Mouse (Mus musculus) urinary bladder, postnatal 36 days (tissue): Measurements from ENCODE around the gene Sptb.

Experiments
- DNase-seq, 2 experiments: peaks; one replicate each; pipeline ENCODE4 v3.0.0; 2022; ENCODE audit warnings: low spot score in 2 of 2, mixed read lengths in 1 of 2

Gene Sptb

DNA sequence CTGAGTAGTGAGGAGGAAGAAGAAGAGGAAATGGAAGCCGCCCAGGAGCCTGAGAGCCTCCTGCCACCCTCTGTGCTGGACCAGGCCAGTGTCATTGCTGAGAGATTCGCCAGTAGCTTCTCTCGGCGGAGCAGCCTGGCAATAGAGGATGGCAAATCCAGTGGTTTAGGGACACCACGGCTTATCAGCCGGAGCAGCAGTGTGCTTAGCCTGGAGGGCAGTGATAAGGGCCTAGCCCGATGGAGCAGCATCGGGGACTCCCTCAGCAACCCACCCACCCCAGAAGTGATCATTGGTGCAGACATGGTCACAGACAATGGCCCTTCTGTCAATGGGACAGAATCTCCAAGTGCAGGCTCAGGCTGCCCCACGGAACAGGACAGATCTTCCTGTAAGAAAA, 134.3 kb downstream of the Sptb start:
- DNase-seq, result no peak

DNA sequence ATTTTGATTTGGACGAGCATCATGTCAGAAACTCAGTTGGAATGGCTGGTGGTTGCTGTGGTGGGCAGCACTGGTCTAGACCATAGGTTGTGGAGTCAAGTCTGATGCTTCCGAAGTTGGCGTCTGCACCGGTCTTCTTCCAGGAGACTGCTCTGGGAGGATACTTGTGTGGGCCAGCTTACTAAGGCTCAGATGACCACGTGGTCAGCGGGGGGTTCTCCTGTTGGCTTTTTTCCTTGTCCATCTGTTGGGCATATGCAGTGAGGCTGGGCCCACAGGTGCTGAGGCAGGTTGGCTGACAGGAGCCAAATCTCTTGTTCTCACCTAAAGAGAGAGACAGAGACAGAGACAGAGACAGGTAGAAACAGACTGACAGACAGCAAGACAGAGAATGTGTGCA, 135.5 kb downstream of the Sptb start:
- no peak for DNase-seq

GRCm38 (mm10) chr12:76573381-76573780, 137.0 kb downstream of the Sptb start:
- DNase-seq, result no peak

DNA sequence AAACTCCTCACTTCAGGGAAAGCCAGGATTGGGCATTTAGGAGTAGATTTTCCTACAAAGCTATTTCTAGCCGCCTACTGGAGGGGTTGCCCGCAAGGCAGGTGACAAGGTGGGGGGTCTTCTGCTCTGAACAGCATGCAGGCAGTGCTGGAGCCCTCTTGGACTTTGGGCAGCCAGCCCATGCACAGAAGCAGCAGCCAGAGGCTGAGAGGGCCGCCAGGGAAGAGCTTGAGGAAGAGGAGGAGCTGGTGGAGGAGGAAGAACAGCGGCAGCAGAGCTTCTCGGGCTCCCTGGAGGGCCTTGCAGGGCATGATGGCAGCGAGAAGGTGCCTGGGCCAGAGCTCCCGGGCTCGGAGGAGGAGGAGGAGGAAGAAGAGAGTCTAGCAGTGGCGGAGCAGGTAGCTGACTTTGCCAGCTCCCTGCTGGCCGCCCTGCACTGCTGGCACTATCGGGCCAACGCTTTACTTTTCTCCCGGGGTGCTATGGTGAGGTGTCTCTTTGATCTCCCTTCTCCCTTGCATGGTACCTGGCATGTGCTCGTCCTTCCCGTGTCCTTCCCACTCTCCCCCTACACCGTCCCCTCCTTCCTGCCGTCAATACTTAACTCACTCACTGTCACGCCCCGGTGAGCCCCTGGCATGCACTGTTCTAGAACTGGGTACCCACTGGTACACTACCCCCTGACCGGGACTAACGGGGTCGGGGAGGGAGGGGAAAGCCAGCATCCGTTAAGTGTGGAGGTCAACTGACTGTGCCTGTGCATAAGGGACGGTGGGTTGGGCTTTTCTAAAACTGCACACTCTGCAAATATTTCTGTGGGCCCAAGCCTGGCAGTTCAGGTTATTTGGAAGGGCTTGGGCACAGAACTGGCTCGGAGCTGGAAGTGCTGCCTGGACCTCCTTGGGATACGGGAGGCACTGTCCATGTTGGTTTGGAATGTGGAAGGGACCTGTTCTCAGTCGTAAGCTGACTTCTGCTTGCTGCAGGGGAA, 137.8 kb downstream of the Sptb start:
- DNase-seq, result no peak

DNA sequence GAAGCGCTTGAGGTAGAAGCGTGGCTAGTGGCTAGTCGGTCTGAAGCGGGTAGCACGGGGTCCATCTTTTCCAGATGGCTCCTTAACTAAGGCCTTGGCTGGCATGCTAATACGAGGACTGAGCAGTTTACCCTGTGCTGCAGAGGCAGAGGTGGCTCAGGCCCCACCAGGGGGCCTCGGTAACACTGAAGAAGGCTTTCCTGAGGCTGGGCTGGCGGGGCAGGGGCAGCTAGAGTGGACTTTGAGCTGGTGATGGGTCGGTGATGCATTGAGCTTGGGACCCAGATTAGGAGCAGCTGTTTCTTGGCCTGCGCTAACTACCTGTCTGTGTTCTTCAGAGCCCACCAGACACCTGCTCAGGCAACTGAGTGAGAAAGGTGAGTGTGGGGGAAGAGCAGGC, 139.1 kb downstream of the Sptb start:
- DNase-seq, result no peak

- DNase-seq, result no peak
These were observed 140.0 kb downstream of the Sptb start for GRCm38 (mm10) chr12:76570221-76570940.

DNA sequence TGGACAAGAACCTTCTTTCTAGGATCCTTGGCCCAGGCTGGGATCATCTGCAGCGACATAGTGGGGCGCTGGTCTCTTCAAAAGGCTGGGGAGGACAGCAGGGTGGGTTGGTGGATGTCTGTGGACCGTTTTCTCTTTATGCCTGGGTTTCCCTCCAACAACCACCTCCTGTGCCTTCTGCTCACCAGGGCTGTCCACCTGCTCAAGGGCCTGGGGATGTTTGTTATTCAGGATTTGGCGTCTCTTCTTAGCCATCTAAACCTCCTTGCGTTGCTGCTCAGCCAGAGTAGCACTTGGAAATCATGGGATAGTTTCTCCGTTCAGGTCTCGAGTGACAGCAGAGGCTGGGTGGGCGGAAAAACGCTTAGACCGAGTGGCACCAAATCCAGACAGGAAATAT, 144.1 kb downstream of the Sptb start:
- no peak for DNase-seq

GRCm38 (mm10) chr12:76562196-76562595, 148.2 kb downstream of the Sptb start:
- no peak for DNase-seq

GRCm38 (mm10) chr12:76558206-76558605, 152.1 kb downstream of the Sptb start:
- DNase-seq, result peak in 1 of 2 experiments; percentile 55

DNA sequence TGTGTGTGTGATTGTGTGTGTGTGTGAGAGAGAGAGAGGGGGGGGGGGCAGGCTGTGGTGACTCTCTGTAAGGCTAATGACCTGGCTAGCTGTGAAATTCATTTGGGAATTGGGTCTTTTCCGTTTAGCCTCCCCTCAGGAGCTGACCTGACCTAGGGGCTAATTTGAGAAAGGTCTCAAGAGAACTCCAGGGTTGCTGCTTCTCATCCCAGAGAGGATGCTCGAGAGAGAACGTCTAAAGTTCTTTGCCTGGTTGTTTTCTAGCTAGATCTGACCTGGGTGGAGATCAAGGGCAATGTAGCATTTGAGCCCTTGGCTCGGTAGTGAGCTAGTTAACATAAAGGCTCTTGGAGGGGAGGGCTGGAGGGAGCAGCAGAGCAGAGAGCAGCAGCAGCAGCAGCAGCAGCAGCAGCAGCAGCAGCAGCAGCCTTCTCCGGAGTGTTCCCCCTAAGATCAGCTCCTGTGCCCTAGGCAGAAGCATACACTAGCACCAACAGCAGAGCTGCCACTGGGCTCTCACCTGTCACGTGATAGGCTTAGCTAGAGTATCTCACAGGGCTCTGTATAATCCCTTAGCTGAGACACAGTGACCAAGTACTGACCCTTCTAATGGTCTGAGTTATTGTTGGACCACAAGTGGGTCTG, 153.5 kb downstream of the Sptb start:
- no peak for DNase-seq

GRCm38 (mm10) chr12:76556187-76556586, 154.2 kb downstream of the Sptb start:
- DNase-seq, result no peak

- peak in 1 of 2 experiments; percentile 51 for DNase-seq
These were observed 155.4 kb downstream of the Sptb start for GRCm38 (mm10) chr12:76554871-76555386.

DNA sequence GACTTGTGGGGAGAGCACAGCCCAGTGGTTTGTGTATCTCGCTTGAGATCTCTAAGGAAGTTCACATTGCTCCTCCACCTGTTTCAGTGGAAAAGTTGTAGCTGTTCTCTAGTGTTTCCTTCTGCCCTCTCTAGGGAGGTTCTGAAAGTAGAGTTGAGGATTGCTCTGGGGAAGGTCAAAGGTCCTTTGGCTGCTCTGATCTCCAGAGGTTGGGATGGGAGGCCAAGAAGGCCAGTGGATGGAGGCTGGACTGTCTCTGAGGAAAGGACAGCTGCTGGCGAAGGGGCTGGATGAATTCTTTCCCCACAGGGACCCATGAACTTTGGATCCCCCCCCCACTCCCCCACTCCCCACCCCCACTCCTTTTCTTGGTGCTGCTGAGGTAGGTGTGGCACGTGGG, 156.0 kb downstream of the Sptb start:
- no peak for DNase-seq

- no peak for DNase-seq
These were observed 156.4 kb downstream of the Sptb start for GRCm38 (mm10) chr12:76553917-76554316.

DNA sequence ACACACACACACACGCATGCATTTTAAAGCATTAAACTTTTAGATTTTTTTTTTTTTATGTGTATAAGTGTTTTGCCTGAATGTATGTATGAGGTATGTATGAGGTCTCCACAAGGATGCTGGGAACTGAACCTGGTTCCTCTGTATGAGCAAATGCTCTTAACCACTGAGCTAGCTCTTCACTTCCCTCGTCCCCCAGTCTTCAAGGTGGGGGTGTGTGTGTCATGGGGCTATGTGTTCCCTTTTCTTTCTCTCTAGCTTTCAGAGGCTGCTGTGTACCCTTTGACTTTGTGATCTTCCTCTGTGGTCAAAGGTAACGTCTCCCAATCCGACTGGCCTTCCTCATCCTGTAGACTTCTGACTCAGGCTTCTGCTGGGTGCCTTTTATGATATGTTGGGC, 157.4 kb downstream of the Sptb start:
- DNase-seq, result no peak

DNA sequence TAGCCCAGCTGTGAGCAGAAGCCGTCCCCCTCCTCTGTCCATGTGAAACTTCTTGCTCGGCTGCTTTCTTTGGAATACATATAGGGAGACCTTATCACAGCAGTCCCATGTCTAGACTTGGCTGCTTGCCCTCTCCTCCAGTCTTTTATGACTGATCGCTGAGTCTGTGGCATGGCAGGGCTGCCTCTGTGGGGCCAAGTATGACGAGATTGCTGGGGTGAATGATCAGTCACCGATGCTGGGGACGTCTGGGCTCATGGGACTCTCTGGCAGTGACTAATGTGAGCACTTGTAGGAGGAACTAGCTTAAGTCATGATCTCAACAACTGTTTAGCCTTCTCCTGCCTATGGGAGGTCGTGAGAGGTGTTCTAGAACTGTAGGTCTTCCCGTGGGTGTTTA, 158.0 kb downstream of the Sptb start:
- DNase-seq, result peak; percentile 70 to 81

- DNase-seq, result no peak
These were observed 161.1 kb downstream of the Sptb start for GRCm38 (mm10) chr12:76549203-76549602.

DNA sequence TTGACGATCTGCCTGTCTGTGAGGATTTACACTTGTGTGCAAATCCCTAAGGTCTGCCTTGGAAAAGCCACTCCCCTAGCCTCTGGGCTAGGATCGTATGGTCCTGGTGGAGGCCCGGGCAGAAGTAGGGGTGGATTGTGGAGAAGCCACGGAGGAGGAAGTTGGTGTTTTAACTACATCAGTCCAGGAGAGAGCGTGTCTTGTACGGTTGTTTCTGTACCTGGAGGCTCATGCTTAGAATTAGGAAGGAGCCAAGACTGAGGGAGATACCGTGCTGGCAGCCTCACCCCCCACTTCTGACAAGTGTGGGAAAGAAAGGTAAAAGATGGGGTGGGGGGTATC, 162.3 kb downstream of the Sptb start:
- no peak for DNase-seq

GRCm38 (mm10) chr12:76547409-76548081, 162.8 kb downstream of the Sptb start:
- peak; percentile 70 to 75 for DNase-seq

DNA sequence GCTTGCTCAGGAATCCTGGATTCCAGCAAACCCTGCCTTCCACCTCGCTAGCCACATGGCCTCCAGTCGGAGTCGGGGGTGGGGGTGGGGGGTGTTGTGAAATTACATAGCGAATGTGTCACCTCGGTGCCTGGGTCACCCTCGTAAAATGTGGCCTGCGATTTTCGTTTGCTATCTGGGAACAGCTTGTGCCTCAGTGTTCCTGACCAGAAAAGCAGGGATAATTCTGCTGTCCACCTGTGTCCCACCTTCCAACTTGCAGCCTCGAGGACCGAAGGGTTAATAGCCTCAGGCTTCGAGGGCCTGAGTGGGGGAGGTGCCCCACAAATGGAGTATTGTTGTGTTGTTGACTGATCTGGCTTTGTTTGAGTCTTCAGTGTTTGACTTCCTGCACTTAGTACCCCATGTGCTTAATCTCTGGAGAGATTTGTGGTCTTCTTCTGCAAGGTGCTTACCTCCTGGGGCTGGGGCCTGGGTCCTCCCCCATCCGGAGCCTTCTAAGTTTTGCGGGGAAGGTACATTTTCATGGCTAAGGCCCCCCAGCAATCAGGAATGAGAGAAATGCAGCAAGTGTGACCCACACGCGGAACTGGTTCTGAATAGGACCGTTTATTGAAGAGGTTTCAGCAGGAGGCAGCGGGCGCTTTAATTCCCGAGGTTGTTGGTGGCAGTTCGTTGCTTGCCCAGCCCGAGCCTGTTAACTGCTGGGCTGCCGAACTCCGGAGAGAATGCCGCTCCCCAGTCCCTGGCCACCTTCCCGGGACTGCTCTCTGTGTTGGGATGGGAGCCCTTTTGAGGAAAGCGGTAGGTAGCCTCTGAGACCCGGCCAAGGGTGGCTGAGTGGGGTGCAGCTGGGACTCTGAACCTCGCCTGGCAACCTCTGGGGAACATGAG, 163.7 kb downstream of the Sptb start:
- DNase-seq, result no peak
